Mouse (Mus musculus) embryonic facial prominence, embryonic 15.5 days (tissue): ENCODE data around the gene Ptprt. TPM values are rescaled to one million over a fixed set of nuclear protein-coding genes. Genes with fewer than 3 reads are reported as not detected.

Source experiments
- ATAC-seq: fragments of 200-750 bp; cut with Nextera tagmentation; 2 replicates; pipeline ENCODE4 v1.8.0; 2017; ENCODE audit warnings: low read depth, moderate TSS enrichment; ENCODE audit not compliant: insufficient number of reproducible peaks, low FRiP score, low TSS enrichment
- H3K27ac ChIP-seq: fragments of 300-500 bp; sonication (generic); replicated peaks from 2 replicates; pipeline ENCODE4 v1.5.1; 2015; ENCODE audit warnings: mild to moderate bottlenecking, inconsistent platforms
- H3K27me3 ChIP-seq: fragments of 300-500 bp; sonication (generic); 2 replicates; pipeline ENCODE4 v1.6.1; 2015; ENCODE audit warnings: inconsistent platforms
- H3K36me3 ChIP-seq: fragments of 300-500 bp; sonication (generic); 2 replicates; pipeline ENCODE4 v1.6.1; 2015; ENCODE audit warnings: mild to moderate bottlenecking, inconsistent platforms
- H3K4me1 ChIP-seq: fragments of 300-500 bp; sonication (generic); 2 replicates; pipeline ENCODE4 v1.6.1; 2015; ENCODE audit warnings: inconsistent platforms
- H3K4me2 ChIP-seq: fragments of 300-500 bp; sonication (generic); replicated peaks from 2 replicates; pipeline ENCODE4 v1.6.1; 2015; ENCODE audit warnings: mild to moderate bottlenecking, inconsistent platforms
- H3K4me3 ChIP-seq: fragments of 300-500 bp; sonication (generic); replicated peaks from 2 replicates; pipeline ENCODE4 v1.5.1; 2015; ENCODE audit warnings: mild to moderate bottlenecking, inconsistent platforms
- H3K9ac ChIP-seq: fragments of 300-500 bp; sonication (generic); 2 replicates; pipeline ENCODE4 v1.6.1; 2015; ENCODE audit warnings: inconsistent platforms
- H3K9me3 ChIP-seq: fragments of 300-500 bp; sonication (generic); replicated peaks from 2 replicates; pipeline ENCODE4 v1.6.1; 2016; ENCODE audit warnings: inconsistent platforms
- WGBS: fragments of 180-500 bp; shearing (Covaris S2); methylation state at CpG from one replicate; pipeline ENCODE4 v1.1.7; 2015; 5-methylcytosine and 5-hydroxymethylcytosine counted together
- polyA plus RNA-seq: library from polyadenylated mRNA; unstranded; fragments of >200 nt; fragmentation: Nextera tagmentation; extraction: Ambion mirVana; gene quantifications from 2 replicates; pipeline ENCODE4 v1.2.1, GENCODE M21; 2015

Ptprt gene
- polyA plus RNA-seq, 1 experiment from 2014 or later, result 2.6 TPM

GRCm38 (mm10) chr2:162307996-162308395, 353.0 kb downstream of the Ptprt start:
- no peaks in the 10 kb centered on the region for H3K36me3 ChIP-seq
- H3K9me3 ChIP-seq, result no peaks in the 10 kb centered on the region
- H3K27ac ChIP-seq, result no peak overlapping the region
- WGBS, result 31% methylated on average over 2 of the region's 2 CpGs
- ATAC-seq, result no peak
- H3K4me2 ChIP-seq, result no peak overlapping the region
- H3K4me3 ChIP-seq, result no peak overlapping the region
- no peak overlapping the region for H3K9ac ChIP-seq
- no peaks in the 10 kb centered on the region for H3K4me1 ChIP-seq
- H3K27me3 ChIP-seq, result no peaks in the 10 kb centered on the region

GRCm38 (mm10) chr2:162294070-162294469, 366.9 kb downstream of the Ptprt start:
- H3K9me3 ChIP-seq, result no peaks in the 10 kb centered on the region
- H3K27me3 ChIP-seq, result no peaks in the 10 kb centered on the region
- no peak overlapping the region for H3K4me2 ChIP-seq
- H3K4me1 ChIP-seq, result no peaks in the 10 kb centered on the region
- H3K9ac ChIP-seq, result no peak overlapping the region
- ATAC-seq, result no peak
- no peak overlapping the region for H3K4me3 ChIP-seq
- no peaks in the 10 kb centered on the region for H3K36me3 ChIP-seq
- H3K27ac ChIP-seq, result no peak overlapping the region
- WGBS, result 81% methylated on average over 2 of the region's 2 CpGs

DNA sequence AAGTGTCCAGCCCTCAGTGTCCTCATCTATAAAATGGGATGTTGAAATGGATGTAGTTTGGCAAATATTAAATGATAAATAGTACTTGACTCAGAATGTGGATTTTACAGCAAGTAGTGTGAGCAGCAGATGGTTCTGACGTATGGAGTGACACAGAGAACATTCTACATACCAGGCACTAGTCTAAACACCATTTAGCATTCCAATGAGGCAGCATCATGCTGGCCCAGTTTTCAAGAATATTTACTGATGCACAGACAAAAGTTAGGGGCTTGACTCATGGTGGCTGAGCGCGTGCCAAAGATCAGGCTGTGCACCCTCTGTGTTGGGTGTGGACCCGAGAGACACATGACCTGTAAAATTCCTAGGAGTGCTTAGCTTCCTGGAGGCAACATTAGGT, 378.3 kb downstream of the Ptprt start:
- Histone ChIP-seq H3K4me1 (no peaks in the 10 kb centered on the region), H3K27me3 (no peaks in the 10 kb centered on the region), H3K9me3 (no peaks in the 10 kb centered on the region), H3K4me3 (no peak overlapping the region), H3K27ac (no peak overlapping the region), H3K9ac (no peak overlapping the region), H3K36me3 (no peaks in the 10 kb centered on the region), H3K4me2 (no peak overlapping the region)
- ATAC-seq, result no peak
- WGBS, result 78% methylated on average over 4 of the region's 4 CpGs

DNA sequence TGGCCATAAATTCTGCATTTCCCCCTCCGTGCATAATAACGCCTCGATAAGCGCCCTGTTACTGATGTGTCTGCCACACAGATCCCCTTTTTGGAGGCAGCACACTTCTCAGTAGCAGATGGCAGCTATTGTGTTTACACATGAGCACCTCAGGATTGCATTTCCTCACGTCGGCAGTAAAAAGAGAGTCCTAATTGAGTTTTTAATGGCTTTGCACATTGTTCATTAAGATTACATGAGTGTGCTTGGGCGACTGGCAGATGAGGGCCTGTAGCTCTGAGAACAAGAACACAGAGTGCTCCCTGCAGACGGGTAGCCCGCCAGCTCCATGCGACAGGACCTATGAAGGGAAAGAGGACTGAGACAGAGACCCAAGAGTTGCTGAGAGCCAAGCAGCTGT, 378.8 kb downstream of the Ptprt start:
- no peaks in the 10 kb centered on the region for H3K27me3 ChIP-seq
- no peak for ATAC-seq
- no peaks in the 10 kb centered on the region for H3K4me1 ChIP-seq
- no peak overlapping the region for H3K9ac ChIP-seq
- no peaks in the 10 kb centered on the region for H3K36me3 ChIP-seq
- H3K4me2 ChIP-seq, result no peak overlapping the region
- no peak overlapping the region for H3K27ac ChIP-seq
- no peaks in the 10 kb centered on the region for H3K9me3 ChIP-seq
- WGBS, result 80% methylated on average over 10 of the region's 10 CpGs
- no peak overlapping the region for H3K4me3 ChIP-seq

- Histone ChIP-seq H3K4me2 (no peak overlapping the region), H3K27ac (no peak overlapping the region), H3K27me3 (no peaks in the 10 kb centered on the region), H3K4me1 (no peaks in the 10 kb centered on the region), H3K9me3 (no peaks in the 10 kb centered on the region), H3K36me3 (no peaks in the 10 kb centered on the region), H3K9ac (no peak overlapping the region), H3K4me3 (no peak overlapping the region)
- WGBS, result 75% methylated on average over 4 of the region's 4 CpGs
- ATAC-seq, result no peak
Observed at GRCm38 (mm10) chr2:162273826-162274225, 387.1 kb downstream of the Ptprt start.

DNA sequence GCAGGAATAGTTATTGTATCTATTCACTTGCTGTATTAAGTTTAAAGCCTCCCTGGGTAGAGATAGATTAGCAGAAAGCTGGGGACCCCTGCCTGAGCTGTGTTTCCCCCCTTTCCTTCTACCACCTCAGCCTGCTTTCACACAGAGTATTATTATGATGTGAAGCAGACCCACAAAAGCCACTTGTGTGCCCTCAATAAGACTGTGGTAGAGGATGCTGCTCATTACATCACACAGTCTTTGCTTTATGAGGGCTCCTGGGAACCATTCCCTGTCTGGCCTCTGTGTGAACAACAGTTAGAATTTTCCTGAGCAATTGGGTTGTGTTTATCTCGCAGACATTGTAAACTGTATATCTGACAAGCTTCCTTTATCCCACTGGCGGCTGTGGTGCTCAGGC, 409.7 kb downstream of the Ptprt start:
- Histone ChIP-seq H3K4me2 (no peak overlapping the region), H3K27me3 (no peaks in the 10 kb centered on the region), H3K36me3 (no peaks in the 10 kb centered on the region), H3K9ac (no peak overlapping the region), H3K27ac (no peak overlapping the region), H3K4me3 (no peak overlapping the region), H3K9me3 (no peaks in the 10 kb centered on the region), H3K4me1 (no peaks in the 10 kb centered on the region)
- ATAC-seq, result no peak
- 73% methylated on average over 2 of the region's 2 CpGs for WGBS

GRCm38 (mm10) chr2:162248296-162248695, 412.7 kb downstream of the Ptprt start:
- Histone ChIP-seq H3K9me3 (no peaks in the 10 kb centered on the region), H3K27me3 (no peaks in the 10 kb centered on the region)

GRCm38 (mm10) chr2:162222476-162222875, 438.5 kb downstream of the Ptprt start:
- no peak for ATAC-seq
- H3K4me1 ChIP-seq, result no peaks in the 10 kb centered on the region
- H3K27me3 ChIP-seq, result no peaks in the 10 kb centered on the region
- 35% methylated on average over 1 of the region's 1 CpGs for WGBS
- no peak overlapping the region for H3K27ac ChIP-seq
- no peak overlapping the region for H3K4me2 ChIP-seq
- H3K9ac ChIP-seq, result no peak overlapping the region
- H3K9me3 ChIP-seq, result no peaks in the 10 kb centered on the region
- no peak overlapping the region for H3K4me3 ChIP-seq
- no peaks in the 10 kb centered on the region for H3K36me3 ChIP-seq

More at GRCm38 (mm10) chr2:162248296-162248695, 412.7 kb downstream of the Ptprt start:
- Histone ChIP-seq H3K4me1 (no peaks in the 10 kb centered on the region), H3K27ac (no peak overlapping the region), H3K9ac (no peak overlapping the region), H3K4me2 (no peak overlapping the region), H3K36me3 (no peaks in the 10 kb centered on the region), H3K4me3 (no peak overlapping the region)
- no peak for ATAC-seq
- 88% methylated on average over 4 of the region's 4 CpGs for WGBS

DNA sequence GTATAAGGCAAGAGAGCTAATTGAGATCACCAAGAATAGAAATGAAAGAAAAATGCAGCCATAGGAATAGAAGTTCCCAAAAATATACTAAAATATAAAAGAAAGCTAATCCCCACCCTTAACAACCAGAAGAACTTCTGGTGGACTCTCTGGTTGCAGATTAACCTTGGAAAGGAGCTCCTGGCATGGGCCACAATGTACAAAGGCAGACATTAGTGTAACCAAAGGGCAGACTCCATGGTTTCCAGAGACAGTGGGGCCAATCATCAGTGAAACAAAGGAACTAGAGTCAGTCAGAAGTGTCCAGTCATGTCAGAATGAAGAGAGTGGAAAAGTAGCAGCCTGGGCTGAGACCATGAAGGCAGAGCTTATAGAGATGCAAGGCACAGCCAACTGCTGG, 440.4 kb downstream of the Ptprt start:
- Histone ChIP-seq H3K36me3 (no peaks in the 10 kb centered on the region), H3K27me3 (no peaks in the 10 kb centered on the region), H3K9me3 (no peaks in the 10 kb centered on the region), H3K4me2 (no peak overlapping the region), H3K4me3 (no peak overlapping the region), H3K9ac (no peak overlapping the region), H3K4me1 (no peaks in the 10 kb centered on the region), H3K27ac (no peak overlapping the region)
- ATAC-seq, result no peak

GRCm38 (mm10) chr2:162219507-162219906, 441.4 kb downstream of the Ptprt start:
- Histone ChIP-seq H3K4me2 (no peak overlapping the region), H3K9me3 (no peaks in the 10 kb centered on the region), H3K36me3 (no peaks in the 10 kb centered on the region), H3K9ac (no peak overlapping the region), H3K4me1 (no peaks in the 10 kb centered on the region), H3K4me3 (no peak overlapping the region), H3K27ac (no peak overlapping the region), H3K27me3 (no peaks in the 10 kb centered on the region)
- WGBS, result 76% methylated on average over 4 of the region's 4 CpGs
- ATAC-seq, result no peak

GRCm38 (mm10) chr2:162217896-162218295, 443.1 kb downstream of the Ptprt start:
- no peaks in the 10 kb centered on the region for H3K36me3 ChIP-seq
- H3K4me2 ChIP-seq, result no peak overlapping the region
- ATAC-seq, result no peak
- H3K27ac ChIP-seq, result no peak overlapping the region
- no peaks in the 10 kb centered on the region for H3K27me3 ChIP-seq
- H3K4me3 ChIP-seq, result no peak overlapping the region
- H3K4me1 ChIP-seq, result no peaks in the 10 kb centered on the region
- 84% methylated on average over 5 of the region's 5 CpGs for WGBS
- H3K9ac ChIP-seq, result no peak overlapping the region
- no peaks in the 10 kb centered on the region for H3K9me3 ChIP-seq

- ATAC-seq, result no peak
- Histone ChIP-seq H3K9me3 (no peaks in the 10 kb centered on the region), H3K4me2 (no peak overlapping the region), H3K9ac (no peak overlapping the region), H3K27ac (no peak overlapping the region), H3K4me1 (no peaks in the 10 kb centered on the region), H3K27me3 (no peaks in the 10 kb centered on the region), H3K36me3 (no peaks in the 10 kb centered on the region), H3K4me3 (no peak overlapping the region)
- WGBS, result 25% methylated on average over 2 of the region's 2 CpGs
Observed at GRCm38 (mm10) chr2:162212397-162212796, 448.6 kb downstream of the Ptprt start.
